Mouse (Mus musculus): ENCODE data around the gene Efhd1. TPM values are rescaled to one million over a fixed set of nuclear protein-coding genes. Genes with fewer than 3 reads are reported as not detected.

The Efhd1 gene
- total RNA-seq, 2 experiments from 2014 or later = 1.8 TPM; not detected in 1

DNA sequence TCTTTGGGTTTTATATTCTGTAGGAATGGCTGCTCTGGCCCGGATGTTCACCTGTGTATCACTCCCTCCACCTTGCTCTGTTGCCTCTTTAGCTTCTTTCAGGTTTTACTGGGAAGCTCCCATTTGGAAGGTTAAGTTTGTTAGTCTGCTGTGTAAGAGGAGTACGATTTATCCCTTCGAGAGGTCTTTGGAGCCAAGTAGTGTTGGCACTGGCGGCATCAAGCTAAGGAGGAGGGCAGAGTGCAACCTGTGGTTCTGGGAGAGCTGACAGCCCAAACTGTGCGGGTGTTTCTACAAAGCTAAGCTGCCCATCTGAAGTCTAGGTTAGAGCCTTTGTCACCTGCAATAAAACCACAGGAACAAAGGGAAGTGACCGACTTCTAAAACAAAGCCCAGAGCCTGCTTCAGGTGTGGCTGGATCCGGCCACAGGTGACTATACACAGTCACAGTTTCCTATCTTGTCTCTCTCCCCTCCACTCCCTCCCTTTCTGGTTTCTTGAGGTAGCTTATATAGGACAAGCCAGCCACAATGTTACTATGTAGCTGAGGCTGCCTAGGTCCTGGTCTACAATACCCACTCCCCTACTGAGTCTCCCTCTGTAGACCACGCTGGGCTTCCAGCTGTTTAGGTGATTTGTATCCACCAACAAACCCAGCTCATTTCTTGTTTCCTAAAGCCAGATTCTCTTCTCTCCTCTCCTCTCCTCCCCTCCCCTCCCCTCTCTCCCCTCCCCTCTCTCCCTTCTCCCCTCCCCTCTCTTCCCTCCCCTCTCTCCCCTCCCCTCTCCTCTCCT is 2.3 kb downstream of the Efhd1 start:
- no peak for ATAC-seq (replicated peaks; ENCODE audit: low FRiP score, poor library complexity, severe bottlenecking)

DNA sequence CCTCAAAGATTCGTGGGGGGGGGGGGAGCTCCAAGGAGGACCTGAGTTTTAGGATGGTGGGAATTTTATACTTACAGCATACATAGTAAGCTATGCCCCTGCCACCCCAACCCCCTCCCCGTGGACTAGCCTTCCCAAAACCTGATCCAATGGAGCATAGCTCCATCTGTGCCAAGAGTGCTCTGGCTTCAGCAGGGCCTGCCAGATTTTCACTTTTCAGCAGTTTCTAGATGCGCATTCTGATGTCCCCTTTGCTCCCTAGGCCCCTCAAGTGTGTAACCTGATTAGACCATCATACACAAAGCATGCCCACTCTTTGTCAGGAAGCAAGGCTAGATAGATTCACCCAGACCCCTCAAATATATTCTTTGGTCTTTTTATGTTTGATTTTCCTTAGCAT is 6.0 kb downstream of the Efhd1 start:
- ATAC-seq (replicated peaks; ENCODE audit: low FRiP score, poor library complexity, severe bottlenecking) = no peak

DNA sequence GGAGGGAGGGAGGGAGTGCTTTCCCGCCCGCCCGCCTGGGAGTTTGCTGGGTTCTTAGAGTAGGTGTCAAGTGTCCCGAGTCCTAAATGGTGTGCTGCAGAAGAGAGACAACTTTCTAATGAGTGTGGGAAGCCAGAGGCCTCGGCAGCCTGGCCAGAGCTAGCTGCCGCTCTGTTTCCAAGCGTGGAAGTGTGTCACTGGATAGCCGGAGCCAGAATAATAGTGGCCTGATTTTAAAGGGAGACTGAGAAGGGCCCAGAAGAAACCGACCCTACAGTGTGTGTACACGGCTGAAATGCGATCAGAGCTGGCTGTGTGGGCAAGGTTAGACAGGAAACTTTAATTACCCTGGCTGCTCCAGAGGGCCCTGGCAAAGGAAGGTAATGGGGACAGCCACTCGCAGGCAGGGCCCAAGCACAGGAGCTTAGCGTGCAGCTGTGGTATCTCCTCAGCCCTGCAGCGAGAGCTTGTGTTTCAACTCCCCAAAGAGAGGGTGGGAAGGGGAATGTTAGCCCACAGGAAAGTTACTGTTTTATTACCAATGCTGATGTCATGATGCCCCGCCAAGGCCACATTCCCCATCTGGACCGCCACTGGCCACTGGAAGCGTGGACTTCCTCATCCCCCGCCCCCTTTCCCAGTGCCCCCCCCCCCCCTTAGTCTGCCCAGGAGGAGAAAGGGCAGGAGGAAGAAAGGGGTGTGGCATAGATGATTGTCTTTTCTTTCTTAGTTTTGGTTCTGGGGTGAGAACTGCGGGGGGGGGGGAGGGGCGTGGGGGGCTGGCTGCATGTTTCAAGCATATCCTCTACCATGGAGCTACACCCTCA is 6.7 kb downstream of the Efhd1 start:
- no peak for ATAC-seq (replicated peaks; ENCODE audit: low FRiP score, poor library complexity, severe bottlenecking)

DNA sequence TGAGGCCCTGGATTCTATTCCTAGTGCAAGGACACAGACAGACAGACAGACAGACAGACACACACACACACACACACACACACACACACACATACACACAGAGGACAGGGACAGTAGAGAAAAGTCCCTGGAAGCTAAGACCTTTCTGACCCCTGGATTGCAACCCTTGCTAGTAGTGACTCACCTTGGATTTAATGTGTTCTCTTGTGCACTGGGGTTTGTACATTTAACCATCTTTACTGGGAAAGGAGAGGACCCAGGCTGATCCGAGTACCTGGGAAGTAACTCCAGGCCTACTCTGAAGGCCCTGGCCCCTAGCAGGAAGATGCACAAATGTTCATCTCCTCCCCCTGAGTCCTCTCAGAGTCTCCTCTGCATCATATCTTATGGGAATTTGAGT is 7.4 kb downstream of the Efhd1 start:
- ATAC-seq (replicated peaks; ENCODE audit: low FRiP score, poor library complexity, severe bottlenecking) = no peak

DNA sequence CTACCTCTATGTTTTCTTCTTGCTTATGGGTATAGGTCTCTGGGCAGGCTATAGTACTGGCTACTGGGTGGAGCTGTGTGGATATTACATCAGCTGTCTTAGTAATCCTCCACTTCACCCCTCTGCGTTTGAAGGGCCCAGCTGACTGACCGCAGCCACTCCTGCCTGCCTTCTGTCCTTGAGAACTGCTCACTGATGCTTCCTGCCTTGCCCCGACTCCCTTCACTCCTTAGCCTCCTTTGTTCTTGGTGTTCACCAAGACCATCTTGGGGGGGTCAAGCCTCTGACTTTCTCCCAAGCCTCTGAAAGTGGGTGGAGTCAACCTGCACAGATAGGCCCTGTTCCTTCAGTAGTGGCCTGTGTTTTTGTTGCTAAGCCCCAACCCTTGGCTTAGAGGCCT is 8.3 kb downstream of the Efhd1 start:
- ATAC-seq (replicated peaks; ENCODE audit: low FRiP score, poor library complexity, severe bottlenecking) = no peak

DNA sequence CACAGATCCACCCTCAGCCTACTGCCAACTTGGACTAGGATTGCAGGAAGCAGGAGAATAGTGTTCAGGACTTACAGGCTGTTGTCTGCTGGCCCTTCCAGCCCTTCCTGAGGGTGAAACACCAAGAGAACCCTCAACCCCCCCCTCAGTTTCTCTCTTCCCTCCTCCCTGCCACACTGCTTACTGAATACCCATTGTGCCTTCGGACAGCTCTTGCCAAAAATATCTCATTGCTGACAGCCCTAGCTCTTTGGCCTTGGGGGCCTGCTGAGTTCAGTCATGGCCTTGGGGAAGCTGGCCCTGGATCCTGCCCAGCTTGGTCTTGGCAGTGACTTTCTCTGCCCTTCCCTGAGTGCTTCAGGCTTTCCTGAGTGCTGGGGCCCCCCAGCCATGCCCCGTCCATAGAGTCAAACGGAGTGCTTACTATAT is 9.4 kb downstream of the Efhd1 start:
- no peak for ATAC-seq (replicated peaks; ENCODE audit: low FRiP score, poor library complexity, severe bottlenecking)

DNA sequence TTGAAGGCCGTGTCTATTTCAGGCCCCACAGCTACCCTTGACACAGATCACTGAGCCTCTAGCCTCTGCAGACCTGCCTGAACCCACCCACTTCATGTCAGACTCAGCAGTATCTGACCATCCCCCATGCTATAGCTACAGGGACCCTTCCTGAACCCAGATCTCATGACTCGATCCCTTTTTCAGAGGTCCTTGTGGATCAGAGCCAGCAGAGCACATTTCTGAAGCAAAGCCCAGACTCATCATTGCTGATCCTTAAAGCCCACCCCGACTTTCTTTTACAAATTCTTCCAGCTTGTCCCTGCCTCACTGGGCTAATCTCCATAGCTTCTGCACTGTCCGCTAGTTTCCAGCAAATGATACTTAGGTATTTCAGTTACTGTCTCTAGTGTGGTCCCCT is 10.0 kb downstream of the Efhd1 start:
- no peak for ATAC-seq (replicated peaks; ENCODE audit: low FRiP score, poor library complexity, severe bottlenecking)

DNA sequence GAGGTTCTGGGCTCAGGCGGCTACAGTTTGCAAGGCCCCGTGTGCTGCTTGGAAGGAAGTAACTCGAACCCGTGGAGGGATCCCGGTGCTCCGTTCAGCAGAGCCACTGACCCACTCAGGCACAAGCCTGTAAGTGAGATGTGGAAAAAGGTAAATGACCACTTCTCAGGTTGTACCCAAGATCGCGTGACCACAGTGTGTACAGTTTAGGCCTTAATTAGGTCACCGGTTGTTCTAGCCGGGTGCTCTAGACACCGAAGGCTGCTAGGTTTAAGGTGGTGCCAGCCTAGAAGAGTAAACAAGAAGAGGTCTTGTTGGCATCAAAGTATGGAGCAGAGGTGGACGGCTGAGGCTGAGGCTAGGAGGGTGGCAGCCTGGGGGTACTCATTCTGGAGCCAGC is 11.0 kb downstream of the Efhd1 start:
- ATAC-seq (replicated peaks; ENCODE audit: low FRiP score, poor library complexity, severe bottlenecking) = no peak

DNA sequence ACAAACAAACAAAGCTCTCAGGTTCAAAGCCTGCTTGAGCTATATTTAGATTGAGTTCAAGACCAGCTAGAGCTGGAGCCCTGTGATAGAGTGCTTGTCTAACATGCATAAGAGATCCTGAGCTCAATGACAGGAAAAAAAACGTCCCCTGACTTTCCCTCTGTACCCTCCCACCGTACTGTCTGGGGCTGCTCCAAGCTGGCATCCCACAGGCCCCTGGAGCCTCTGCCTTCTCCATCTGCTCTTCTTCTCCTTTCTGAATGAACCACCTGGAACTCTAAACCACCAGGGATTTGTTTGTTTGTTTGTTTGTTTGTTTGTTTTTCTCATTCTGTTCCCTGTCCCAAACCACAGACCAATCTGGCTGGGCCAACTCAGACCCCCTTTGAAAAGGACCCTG is 11.9 kb downstream of the Efhd1 start:
- ATAC-seq (replicated peaks; ENCODE audit: low FRiP score, poor library complexity, severe bottlenecking) = no peak

DNA sequence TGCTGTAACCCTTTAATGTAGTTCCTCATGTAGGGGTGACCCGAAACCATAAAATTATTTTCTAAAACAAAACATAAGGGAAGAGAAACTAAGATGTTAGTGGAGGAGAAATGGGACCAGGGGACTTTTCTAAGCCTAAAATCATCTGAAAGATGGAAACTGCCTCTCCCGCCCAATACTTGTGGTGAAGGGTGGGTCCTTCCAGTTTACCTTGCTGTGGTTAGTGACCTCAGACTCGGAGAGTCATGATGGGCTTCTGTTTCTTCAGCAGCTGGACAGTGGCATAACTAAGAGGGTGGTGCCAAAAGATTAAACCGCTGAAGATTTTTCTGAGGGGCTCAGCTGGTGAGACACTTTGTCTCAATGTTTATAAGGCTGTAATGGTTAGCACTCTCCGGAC is 16.1 kb downstream of the Efhd1 start:
- no peak for ATAC-seq (replicated peaks; ENCODE audit: low FRiP score, poor library complexity, severe bottlenecking)

DNA sequence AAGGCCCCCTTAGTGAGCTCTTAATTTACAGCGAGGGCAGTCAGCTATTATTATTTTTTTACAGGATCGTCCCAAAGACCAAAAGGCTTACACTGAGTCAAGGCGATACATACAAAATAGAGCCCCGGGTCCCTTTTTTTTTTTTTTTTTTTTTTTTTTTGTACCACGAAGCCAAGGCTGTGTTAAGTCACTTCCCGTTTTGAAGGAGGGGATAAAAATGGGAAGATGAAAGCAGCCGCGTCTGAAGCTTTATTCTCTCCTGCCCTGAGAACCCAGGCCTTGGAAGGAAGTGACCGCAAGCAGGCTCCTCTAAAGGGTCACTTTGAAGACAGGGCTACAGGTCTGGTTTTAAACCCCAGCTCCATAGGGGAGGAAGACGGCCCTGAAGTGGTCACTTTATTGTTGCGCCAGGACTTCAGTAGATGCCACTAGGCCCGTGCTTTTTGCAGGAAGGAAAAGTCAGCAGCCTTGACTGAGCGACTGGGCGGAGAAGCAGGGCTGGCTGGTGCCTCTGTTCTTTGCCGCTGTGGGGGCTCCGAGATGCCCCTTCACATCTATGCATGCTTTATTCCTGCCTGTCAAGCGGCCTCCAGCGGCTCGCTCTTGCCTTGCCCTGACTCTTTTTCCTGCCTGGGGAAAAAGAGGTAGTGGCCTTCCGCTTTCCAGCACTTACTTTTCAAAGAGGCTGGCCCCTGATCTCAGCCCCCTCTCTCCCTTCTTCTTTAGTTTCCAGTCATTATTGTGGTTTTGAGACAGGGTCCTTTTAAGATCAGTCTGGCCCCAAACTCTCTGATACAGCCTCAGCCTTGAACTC is 17.6 kb downstream of the Efhd1 start:
- no peak for ATAC-seq (replicated peaks; ENCODE audit: low FRiP score, poor library complexity, severe bottlenecking)

DNA sequence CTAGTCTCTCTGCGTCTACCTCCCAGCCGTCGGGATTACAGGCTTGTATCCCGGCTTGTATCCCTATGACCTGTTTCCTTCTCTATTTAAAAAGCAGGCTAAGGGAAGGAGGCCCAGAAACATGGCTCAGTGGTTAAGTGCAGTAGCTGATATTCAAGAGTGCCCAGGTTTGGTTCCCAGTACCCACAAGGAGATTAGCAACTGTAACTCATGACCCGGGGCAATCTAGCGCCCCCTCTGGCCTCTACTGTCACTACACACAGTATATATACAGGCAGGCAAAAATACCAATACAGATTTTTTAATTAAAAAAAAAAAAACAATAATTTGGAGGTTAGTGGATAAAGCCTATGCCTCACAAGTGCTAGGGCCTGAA is 18.2 kb downstream of the Efhd1 start:
- no peak for ATAC-seq (replicated peaks; ENCODE audit: low FRiP score, poor library complexity, severe bottlenecking)

DNA sequence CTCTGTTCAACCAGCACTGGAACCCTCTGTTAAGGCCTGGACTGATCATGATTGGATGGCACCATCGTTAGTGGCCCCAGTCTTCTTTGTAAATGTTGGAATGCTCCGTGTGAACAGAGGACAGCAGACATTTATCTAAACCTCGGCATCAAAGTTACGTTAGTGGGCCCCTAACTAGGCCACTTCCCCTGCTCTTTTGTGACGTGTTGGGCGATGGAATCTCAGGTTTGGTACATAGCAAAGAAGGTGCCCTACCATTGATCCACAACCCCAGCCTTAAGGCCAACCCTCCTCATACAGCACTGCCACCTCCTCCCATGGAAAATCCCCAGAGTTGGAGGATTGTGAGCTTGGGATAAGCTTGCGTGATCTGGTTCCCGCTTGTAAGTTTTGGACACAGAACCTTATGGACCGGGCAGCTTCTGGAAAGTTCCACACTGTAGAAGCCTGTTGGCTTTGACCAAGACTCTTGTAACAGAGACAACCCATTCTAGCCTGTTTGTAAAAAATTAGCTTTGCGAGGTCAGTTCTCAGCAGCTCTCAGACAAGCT is 19.3 kb downstream of the Efhd1 start:
- ATAC-seq (replicated peaks; ENCODE audit: low FRiP score, poor library complexity, severe bottlenecking) = no peak

DNA sequence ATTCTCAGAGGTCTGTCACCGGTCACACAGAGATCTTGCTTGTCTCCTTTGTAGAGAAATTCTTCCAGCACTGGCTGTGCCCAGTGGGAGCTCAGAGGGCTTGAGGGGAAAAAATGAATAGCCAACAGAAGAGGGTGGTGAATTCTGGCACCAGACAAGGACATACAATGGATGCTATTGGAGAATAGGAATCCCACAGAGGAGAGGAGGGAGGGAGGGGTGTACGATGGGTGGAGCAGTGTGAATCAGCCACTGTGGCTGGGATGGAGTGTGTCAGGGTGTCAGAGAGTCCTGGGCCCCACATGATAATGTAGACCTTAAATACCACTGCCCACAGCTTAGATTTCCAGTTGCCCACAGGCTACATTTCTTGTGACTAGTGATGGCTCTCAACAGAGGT is 22.9 kb downstream of the Efhd1 start:
- no peak for ATAC-seq (replicated peaks; ENCODE audit: low FRiP score, poor library complexity, severe bottlenecking)

DNA sequence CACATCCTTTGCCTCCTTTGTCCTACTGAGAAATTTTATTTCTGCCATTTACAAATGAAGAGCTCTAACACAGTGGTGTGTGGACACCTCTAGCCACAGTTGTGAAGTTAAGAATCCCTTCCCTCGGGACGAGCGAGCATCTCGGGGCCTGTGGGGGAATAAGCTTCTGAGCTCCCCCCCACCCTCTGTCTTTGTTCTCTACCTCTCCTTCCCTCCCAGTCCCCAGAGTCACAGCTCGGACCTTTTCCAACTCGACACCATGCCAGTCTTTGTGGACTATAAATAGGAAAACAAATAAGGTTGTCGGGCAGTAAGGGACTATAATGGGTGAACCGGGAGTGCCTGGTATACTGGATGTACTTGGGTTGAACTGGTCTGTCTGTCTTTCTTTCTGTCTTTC is 27.3 kb downstream of the Efhd1 start:
- ATAC-seq (replicated peaks; ENCODE audit: low FRiP score, poor library complexity, severe bottlenecking) = no peak

DNA sequence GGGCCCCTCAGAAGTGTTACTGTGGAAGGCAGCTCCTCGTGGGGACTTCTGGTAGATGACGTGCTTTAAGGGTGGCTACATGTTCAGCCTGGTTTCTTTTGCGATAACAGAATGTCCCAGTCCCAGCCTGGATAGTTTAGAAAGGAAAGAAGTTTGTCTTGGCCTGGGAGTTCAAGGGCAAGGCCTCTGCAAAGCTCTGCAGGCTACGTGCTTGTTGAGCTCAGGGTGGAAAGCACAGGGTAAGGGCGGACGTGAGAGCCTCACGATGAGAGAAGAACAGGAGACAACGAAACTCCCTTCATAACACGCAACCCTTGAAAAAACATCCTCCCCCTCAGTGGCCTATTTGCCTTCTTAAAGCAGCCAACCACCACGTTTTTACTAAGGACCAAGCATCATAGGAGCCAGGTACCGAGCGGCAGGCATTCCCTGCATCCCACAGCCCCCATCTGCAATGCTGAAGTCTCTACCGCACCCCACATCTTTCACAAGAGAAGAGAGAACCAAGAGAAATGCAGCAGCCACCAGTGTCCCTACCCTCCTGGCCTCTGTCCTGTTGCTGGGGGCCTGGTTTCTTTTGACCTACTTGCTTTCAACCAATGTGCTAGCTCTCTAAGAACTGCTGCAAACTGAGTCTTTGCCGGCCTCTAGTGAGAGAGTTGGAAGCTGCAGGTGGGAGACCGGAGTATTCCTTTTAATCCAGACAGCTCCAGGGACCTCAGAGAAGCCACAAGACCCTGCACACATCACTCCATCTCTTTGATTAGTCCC is 28.4 kb downstream of the Efhd1 start:
- no peak for ATAC-seq (replicated peaks; ENCODE audit: low FRiP score, poor library complexity, severe bottlenecking)

DNA sequence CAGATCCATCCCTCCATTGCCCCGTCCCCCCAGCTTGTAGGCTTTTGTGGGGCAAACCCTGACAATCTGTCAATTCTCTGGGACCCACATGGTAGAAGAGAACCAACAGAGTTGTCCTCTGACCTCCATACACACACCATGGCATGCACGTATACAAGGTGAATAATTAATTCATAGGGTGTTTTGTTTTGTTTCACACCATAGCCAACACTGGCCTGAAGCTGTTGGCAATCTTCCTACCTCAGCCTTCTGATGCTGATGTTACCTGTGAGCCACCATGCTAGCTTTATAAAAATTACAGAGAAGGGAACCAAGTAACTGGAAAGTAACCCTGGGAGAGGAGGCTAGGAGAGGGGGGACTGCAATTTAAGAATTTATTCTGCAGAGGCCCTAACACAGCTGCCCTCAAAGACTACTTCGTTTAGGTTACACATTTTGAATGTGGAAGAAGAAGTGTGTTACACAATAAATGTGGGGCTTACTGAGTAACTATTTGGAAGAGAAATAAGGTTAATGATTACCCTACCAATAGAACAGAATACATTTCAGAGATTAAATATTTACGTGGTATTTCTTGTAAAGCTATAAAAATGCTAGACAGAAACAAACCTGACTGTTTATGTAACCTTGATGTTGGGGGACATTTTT is 30.0 kb downstream of the Efhd1 start:
- ATAC-seq (replicated peaks; ENCODE audit: low FRiP score, poor library complexity, severe bottlenecking) = no peak

DNA sequence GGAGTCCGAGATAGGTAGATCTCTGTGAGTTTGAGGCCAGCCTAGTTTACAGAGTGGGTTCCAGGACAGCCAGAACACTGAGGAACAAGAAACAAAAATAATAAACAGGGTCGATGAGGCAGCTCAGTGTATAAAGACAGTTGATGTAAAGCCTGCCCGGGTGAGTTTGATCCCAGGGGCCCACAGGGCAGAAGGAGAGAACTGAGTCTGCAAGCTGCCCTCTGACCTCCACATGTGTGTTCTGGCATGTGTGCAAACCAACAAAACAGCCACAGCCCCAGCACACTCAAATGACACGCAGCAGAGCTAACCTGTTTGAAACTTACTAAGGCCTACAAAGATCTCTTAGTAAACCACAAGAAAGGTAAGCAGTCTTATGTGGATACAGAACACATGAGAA is 30.8 kb downstream of the Efhd1 start:
- no peak for ATAC-seq (replicated peaks; ENCODE audit: low FRiP score, poor library complexity, severe bottlenecking)

DNA sequence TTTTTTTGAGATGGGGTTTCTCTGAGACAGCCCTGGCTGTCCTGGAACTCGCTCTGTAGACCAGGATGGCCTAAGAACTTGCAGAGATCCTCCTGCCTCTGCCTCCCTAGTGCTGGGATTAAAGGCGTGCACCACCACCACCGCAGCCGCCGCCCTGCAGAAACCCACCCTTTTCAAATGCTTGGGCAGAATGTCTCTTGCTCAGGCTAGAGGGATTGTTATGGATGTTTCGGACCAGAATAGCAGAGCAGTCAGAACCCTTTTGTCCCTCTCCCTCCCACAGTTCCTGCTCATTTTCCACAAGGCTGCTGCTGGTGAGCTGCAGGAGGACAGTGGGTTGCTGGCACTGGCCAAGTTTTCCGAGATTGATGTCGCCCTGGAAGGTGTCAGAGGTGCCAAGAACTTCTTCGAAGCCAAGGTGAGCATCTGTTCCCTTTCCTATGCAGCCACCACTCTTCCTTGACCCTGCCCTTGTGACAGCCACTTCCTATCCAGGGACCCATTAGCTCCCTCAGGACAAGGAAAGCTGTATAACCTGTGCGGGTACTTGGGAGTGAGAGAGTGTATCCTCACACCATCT is 33.3 kb downstream of the Efhd1 start:
- ATAC-seq (replicated peaks; ENCODE audit: low FRiP score, poor library complexity, severe bottlenecking) = no peak

All from erythroid progenitor cell, adult 5-6 weeks (primary cell).